Comparison of ENCODE assay signal across 21 mouse cellular contexts in the genomic region with DNA sequence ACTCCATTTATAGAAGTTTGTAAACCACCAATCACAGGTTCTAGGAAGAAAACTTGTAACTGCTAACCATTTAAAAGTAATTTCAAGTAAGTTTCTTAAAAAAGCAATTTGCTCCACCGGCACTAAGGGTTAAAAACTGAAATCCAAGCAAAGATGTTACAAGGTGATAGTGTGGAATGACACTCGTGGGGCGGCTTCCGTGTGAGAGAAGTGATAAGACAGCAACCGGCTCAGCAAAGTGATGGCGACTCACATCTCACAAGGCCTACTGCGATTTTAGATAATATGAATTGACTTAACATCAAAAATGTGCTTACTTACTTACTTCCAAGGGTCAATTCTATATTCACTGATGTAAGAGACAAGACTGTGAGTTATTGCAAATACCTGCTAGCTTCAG.
DNase-seq lines count a peak whose midpoint lies in the region; ATAC-seq and TF ChIP-seq lines count a peak whose summit lies in the region.
"Had no signal": no experiment of that assay in that cellular context is flagged by ENCODE, and none has a peak within 500 bp of the region (broad histone marks: within the 10 kb centered on the region; RNA-seq: fewer than 3 reads in every experiment).

No protein-coding gene starts in this region.

- TF ChIP-seq EP300 in MEL (IDR thresholded peaks at IDR 0.05; ENCODE audit: low read depth in 1 of 2, low read length in 2 of 2): peak; percentile 47 to 58; a peak in 3 of 4 replicates

- DNase-seq in G1E (ENCODE audit: low spot score) (no peak), MEL (ENCODE audit: low read depth, low spot score) (peak; percentile 35)
- no peak for DNase-seq in frontal cortex, adult 2 months (ENCODE audit: extremely low spot score in 1 of 2, low spot score in 1 of 2)
- DNase-seq in spleen, postnatal 36 days (ENCODE audit: low spot score in 2 of 2): no peak
- no peak for DNase-seq in embryo, embryonic 9.5 days (ENCODE audit: extremely low spot score)
- DNase-seq: adrenal gland, adult 2 months; adrenal gland, postnatal 10 days; adrenal gland, postnatal 36 days; cerebellum, adult 11 months; cerebellum, adult 18-20 months; cerebellum, adult 8-10 months; cerebellum, adult 9-11 months; cerebellum, postnatal 14 days; cerebellum, postnatal 36 days; embryo, embryonic 11 days; forebrain, postnatal 0 days had no signal

- TF ChIP-seq CTCF in G1E (IDR thresholded peaks at IDR 0.05; ENCODE audit: low read depth, low read length) (no peak), MEL (IDR thresholded peaks at IDR 0.05 in 2 of 3, conservative IDR thresholded peaks at IDR 0.05 in 1 of 3; ENCODE audit: control insufficient read depth in 1 of 3, insufficient read depth in 1 of 3, low read depth in 2 of 3, low read length in 3 of 3, poor library complexity in 1 of 3, severe bottlenecking in 1 of 3) (no peak)

- TF ChIP-seq RAD21 in MEL (IDR thresholded peaks at IDR 0.05; ENCODE audit: low read depth, low read length): no peak

- H3K27me3 ChIP-seq in G1E (ENCODE audit: insufficient read depth, low read length) (no peaks in the 10 kb centered on the region), MEL (ENCODE audit: control insufficient read depth in 1 of 2, insufficient read depth in 2 of 2, low read length in 2 of 2) (no peaks in the 10 kb centered on the region)
- H3K27me3 ChIP-seq: embryonic facial prominence, embryonic 12.5 days; forebrain, embryonic 13.5 days; forebrain, embryonic 15.5 days had no signal

- peaks cover 8% of the 10 kb centered on the region for H3K4me1 ChIP-seq in G1E (ENCODE audit: insufficient read depth, low read depth, low read length)
- H3K4me1 ChIP-seq in MEL (ENCODE audit: control insufficient read depth in 1 of 2, insufficient read depth in 2 of 2, low read length in 2 of 2): peaks cover 2 to 6% of the 10 kb centered on the region in 2 experiments; a peak in 3 of 4 replicates
- H3K4me1 ChIP-seq: embryonic facial prominence, embryonic 10.5 days; forebrain, embryonic 13.5 days; forebrain, embryonic 15.5 days had no signal

- no peak overlapping the region for H3K9ac ChIP-seq in MEL (ENCODE audit: control insufficient read depth, low read depth, low read length, poor library complexity, severe bottlenecking)
- H3K9ac ChIP-seq: embryonic facial prominence, embryonic 12.5 days; forebrain, embryonic 13.5 days; forebrain, embryonic 15.5 days; forebrain, postnatal 0 days had no signal

- ATAC-seq in G1E (ENCODE audit: extremely low read depth, insufficient number of reproducible peaks, low FRiP score, poor library complexity, severe bottlenecking): peak; percentile 60
- ATAC-seq in megakaryocyte progenitor cell, adult 5-6 weeks (replicated peaks; ENCODE audit: poor library complexity): peak; percentile 50; the same call in 1 of the 2 replicates
- ATAC-seq: forebrain, embryonic 13.5 days; forebrain, embryonic 15.5 days; forebrain, postnatal 0 days had no signal

- H3K9me3 ChIP-seq in G1E (replicated peaks) (no peaks in the 10 kb centered on the region), MEL (replicated peaks; ENCODE audit: insufficient read depth, low read length) (no peaks in the 10 kb centered on the region)
- H3K9me3 ChIP-seq: embryonic facial prominence, embryonic 10.5 days; embryonic facial prominence, embryonic 12.5 days; forebrain, embryonic 13.5 days; forebrain, embryonic 15.5 days had no signal

- no peaks in the 10 kb centered on the region for H3K79me2 ChIP-seq in MEL (ENCODE audit: control insufficient read depth, insufficient read depth, low read length, poor library complexity)

- H3K4me3 ChIP-seq in G1E (ENCODE audit: low read depth, low read length): no peak overlapping the region
- no peak overlapping the region for H3K4me3 ChIP-seq in MEL (ENCODE audit: control insufficient read depth in 1 of 2, insufficient read depth in 1 of 2, low read depth in 2 of 2, low read length in 2 of 2)
- H3K4me3 ChIP-seq: embryonic facial prominence, embryonic 10.5 days; embryonic facial prominence, embryonic 12.5 days; forebrain, embryonic 13.5 days; forebrain, embryonic 15.5 days had no signal

- no peak overlapping the region for H3K27ac ChIP-seq in MEL (ENCODE audit: control insufficient read depth, low read depth, low read length)
- H3K27ac ChIP-seq: embryonic facial prominence, embryonic 10.5 days; embryonic facial prominence, embryonic 12.5 days; forebrain, embryonic 13.5 days; forebrain, embryonic 15.5 days had no signal

- no peak for TF ChIP-seq POLR2A in MEL (IDR thresholded peaks at IDR 0.05; ENCODE audit: control insufficient read depth in 1 of 2, insufficient read depth in 1 of 2, low read depth in 1 of 2, low read length in 2 of 2, poor library complexity in 1 of 2)

- H3K36me3 ChIP-seq in G1E (replicated peaks): peaks cover 44% of the 10 kb centered on the region
- peaks cover 0 to 9% of the 10 kb centered on the region in 2 experiments; a peak in 3 of 4 replicates for H3K36me3 ChIP-seq in MEL (ENCODE audit: control insufficient read depth in 1 of 2, insufficient read depth in 2 of 2, low read length in 2 of 2)
- H3K36me3 ChIP-seq: embryonic facial prominence, embryonic 10.5 days; embryonic facial prominence, embryonic 12.5 days; forebrain, embryonic 15.5 days had no signal

TF ChIP-seq in MEL, 35 proteins besides CTCF, POLR2A, EP300 and RAD21:
- TF ChIP-seq POLR2AphosphoS5 (IDR thresholded peaks at IDR 0.05; ENCODE audit: borderline replicate concordance, low read depth, low read length) (no peak), HCFC1 (IDR thresholded peaks at IDR 0.05; ENCODE audit: low read depth, low read length) (no peak), GATA1 (IDR thresholded peaks at IDR 0.05; ENCODE audit: low read depth, low read length) (peak; percentile 65; the same call in 1 of the 2 replicates), E2F4 (IDR thresholded peaks at IDR 0.05; ENCODE audit: borderline replicate concordance, low read depth, low read length) (no peak), ETS1 (IDR thresholded peaks at IDR 0.05; ENCODE audit: low read depth, low read length) (no peak), MAZ (IDR thresholded peaks at IDR 0.05; ENCODE audit: low read depth, low read length) (no peak), TCF12 (IDR thresholded peaks at IDR 0.05; ENCODE audit: low read depth, low read length) (0 out of 2 replicates have a peak, but pooled peaks have one; percentile 46), JUND (IDR thresholded peaks at IDR 0.05; ENCODE audit: low read depth, low read length) (no peak), MYC (IDR thresholded peaks at IDR 0.05; ENCODE audit: low read depth, low read length) (no peak), TBP (IDR thresholded peaks at IDR 0.05; ENCODE audit: low read depth, low read length) (no peak)
